Mouse (Mus musculus) fibroblast of lung, adult 2 months (primary cell): ENCODE measurements at regions not wholly inside any gene's neighbourhood (a gene's known extent, or its start where the extent isn't known, plus 50 kb on each side); places are given as distances from the start of the nearest gene placed in this dataset.

Experiments
- DNase-seq: peaks from one replicate; pipeline ENCODE4 v3.0.0-alpha.2; 2011; ENCODE audit warnings: low read depth

DNA sequence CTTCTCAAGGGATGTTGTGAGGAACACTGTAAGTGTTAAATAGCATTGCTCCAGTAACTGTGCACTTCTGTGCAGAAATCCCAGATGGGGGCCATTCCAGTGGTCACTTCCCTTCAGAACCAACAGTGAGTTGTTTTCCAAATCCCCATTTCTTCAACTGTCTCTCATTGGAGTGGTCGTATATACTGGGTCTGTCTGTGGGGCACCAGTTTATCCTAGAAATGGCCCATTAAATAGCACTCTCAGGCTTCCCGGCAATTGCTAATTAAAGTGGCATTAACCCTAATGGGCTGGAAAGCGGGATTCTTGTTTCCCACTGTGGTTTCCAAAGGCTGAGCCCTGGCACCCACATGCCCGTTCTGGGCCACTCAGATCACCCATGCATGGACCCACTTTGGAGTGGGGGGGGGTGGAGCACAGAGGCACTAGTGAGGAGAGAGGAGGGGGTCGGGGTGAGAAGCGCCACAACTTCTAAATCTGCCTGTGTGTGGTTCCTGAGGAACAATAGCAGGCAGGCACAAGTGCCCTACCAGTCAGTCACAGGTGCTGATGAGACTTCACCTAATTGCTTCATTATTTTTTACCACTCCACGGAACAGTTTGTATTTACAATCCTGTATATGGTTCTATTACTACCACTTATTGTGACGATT lies 78.1 kb downstream of the Fam204a start:
- DNase-seq: no peak

DNA sequence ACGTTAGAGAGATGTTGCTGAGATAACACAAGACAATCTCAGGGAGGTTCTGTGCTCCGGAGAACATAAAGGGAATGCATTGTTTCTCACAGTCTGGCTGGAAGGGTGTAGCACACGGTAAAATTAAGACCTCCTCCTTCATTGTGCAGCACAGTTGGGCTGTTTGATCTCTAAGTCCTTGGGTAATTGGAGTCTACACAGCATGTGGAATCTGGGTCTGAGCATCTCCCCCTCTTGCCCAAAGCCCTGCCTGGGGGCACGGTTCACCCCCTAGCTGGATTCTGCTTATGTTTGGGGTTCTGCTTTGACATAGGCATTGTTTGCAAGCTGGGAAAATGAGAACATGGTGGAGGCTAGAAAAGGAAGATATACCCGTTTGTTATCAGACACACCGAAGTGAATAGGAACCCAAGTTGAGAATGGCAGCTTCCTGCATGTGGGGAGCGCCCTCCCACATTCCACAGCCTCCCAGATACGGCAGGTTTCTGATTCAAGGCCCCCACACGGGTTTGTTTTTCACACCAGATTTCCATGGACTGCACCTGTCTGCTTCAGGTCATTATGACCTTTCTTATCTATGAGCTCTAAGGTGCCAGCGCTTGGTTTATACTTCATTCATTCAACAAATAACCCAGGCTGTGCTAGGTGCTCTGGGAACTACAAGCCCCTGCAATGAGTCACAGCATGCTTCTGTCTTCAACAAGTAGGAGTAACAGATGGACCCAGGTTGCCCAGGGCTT lies 79.9 kb downstream of the Fam204a start:
- DNase-seq: no peak

DNA sequence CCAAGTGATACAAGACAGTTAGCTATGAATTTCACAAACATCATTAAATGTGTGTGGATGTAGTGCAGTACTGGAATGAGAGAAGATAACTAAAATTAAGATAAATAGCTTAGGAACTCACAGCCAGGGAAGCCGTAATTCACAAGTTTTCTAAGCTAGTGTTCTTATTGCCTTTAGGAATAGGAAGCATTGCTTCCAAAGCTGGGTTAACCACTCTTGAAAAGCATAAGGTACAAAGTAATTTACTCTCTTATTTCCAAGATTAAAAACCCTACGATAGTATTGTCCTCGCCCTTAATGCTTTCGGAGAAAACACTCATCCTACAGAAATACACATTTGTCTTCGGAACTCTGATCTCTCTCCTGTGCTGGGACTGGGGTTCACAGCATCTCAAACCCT lies 81.3 kb downstream of the Fam204a start:
- DNase-seq: no peak

DNA sequence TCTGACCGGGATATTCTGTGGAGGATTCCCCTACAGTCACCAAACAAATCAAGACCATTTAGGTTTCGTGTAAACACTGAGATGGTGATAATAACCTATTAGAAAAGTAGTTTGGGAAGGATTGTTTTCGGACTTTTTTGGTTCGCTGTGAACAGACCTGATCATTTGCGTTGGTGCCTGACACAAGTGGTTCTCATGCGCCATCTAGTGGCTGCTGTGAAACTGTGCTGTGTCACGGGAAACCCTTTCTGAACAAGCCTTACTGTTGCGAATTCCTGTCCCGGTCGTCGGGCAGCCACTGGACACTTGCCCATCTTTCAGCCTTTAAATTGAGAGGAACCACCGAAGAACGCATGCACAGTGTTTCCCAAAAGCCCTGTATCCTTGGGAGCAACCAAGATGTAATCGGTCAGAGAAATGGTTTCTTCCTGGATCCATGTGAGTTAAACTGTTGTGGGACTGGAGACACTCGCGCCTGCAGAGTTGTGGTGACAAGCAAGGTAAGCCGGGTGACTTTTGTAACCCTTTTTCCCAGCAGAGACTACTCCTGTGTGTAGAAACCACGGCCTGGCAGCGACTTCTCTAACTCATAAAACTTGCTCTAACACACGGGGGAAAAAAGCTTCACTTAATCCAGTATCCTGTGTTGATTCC lies 82.0 kb downstream of the Fam204a start:
- peak; percentile 83 for DNase-seq

DNA sequence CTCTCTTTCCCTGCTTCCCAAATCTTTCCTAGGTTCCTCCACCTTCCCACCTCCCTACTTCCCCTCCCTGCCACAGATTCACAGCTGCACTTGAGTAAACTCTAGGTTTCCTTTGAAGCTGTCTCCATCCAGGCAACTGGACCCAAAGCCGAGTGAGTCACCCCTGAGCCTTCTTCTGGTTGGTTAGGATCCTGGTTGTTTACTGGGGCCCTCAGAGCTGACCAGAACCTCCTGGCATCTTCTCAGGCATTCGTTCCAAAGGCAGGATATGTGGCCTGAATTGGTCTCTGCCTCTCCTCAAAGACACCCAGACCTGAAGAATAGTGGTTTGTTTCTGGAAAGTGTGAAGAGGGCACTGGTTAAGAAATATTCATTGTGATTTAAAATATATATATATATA lies 87.6 kb downstream of the Fam204a start:
- DNase-seq: peak; percentile 87

DNA sequence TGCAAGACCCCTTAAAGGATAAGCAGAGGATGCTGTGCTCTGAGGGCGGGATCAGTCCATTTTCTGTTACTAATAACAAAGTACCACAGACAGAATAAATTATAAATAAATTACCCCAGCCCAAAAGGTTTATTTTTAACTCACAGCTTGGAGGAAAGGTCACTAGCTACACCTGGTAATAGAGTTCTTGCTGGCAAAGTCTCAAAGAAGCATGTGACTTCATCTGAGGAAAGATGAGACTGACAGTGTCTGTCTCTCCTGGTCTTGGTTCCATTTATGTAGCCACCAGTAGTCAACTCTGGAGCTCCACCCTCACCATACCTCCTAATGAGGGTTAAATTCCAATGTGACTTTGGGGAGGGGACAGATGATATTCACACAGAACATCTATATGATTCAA lies 90.0 kb downstream of the Fam204a start:
- DNase-seq: no peak

DNA sequence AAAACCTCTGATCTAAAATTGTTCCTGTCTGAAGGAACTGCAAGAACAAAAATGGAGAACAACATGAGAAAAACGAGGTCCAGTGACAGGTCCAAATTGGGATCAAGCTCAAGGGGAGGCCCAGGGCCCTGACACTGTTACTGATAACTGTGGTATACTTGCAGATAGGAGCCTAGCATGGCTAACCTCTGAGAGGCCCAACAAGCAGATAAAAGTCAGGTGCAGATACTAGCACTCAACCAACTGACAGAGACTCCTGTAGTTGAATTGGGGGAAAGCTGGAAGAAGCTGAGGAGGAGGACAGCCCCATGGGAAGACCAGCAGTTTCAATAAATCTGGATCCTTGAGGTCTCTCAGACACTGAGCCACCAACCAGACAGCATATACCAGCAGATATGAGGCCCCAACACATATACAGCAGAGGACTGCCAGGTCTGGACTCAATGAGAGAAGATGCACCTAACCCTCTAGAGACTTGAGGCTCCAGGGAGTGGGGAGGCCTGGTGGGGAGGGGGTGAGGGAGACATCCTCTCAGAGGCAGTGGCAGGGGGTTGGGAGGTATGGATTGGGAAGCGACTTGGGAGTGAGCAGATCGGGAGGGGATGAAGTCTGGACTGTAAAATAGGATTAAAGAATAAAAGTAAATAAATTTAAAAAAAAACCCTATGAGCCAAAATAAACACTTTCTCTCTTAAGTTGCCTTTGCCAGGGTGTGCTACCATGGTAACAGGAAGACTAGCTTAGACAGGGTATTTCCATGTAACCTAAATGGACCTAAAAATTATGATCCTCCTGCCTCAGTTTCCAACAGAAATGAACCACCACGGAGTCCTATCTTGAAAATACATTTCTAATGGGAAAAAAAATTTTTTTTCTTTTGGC lies 91.8 kb downstream of the Fam204a start:
- no peak for DNase-seq

DNA sequence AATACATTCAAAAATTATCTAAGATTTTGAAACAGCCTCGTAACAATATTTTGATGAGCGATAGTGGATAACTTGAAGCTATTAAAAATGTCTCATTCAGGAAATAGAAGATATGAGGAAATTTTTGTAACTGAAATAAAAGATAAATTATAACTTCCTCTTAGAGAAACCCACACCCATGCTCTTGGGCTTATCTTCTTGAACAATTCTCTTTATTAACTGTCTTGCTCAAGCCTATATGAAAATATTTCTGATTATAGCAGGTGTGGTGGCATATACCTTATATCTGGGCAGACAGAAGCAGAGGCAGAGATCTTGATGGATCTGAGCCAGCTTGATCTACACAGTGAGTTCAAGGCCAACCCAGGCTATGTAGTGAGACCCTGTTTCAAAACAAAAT lies 96.9 kb downstream of the Fam204a start:
- DNase-seq: no peak

DNA sequence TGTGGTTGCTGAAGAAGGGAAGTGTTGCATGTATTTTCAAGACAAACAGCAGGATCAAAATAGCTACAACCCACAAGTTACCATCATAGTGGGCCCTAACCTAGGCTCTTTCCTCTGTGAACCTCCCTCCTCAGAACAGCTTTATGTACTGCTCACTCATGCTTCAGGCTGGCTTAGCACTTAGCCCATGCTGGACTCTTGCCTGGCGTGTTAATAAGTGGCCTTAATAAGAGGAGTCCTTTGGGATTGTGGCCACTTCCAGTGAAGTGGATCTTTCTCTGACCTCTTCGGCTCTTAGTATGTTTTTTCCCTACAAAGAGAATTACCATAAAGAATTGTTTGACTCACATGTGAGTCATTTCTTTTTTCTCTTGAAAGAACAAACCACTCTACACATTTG lies 101.9 kb downstream of the Fam204a start:
- DNase-seq: no peak

DNA sequence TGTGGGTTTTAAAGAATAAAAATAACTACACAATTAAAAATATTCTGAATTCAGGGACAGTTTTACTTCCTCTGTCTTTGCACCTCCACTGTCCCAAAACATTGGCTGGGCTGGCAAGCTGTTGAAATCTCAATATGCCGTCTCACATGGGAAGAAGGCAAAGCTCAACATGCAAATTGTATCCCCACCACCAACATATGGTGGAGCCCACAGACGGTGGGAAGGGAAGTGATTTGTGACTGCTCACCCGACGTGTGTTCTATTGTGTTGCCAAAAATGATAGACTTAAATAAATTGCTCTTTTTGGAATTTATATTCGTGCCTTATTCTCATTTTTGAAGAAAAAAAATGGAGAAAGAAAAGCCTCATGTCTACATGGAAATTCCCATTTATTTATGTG lies 105.6 kb downstream of the Fam204a start:
- DNase-seq: no peak

DNA sequence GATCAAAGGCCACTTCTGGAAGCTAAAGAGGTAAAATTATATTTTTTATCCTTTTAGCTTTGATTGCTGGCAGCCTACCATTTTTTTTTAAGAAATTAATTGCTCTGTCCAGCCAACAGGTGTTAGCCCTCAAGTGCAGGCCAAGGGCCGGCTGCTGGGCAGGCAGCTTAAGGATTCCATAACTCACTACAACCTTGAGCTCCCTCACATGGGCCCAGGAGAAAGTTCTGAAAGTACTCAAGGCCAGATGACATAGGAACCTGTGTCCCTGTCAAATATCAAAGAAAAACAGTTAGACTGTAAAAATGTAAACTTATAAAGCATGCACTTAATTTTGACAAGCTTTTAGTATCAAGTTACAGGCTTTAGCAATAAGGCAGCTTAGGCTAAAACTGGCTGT lies 107.5 kb downstream of the Fam204a start:
- no peak for DNase-seq

DNA sequence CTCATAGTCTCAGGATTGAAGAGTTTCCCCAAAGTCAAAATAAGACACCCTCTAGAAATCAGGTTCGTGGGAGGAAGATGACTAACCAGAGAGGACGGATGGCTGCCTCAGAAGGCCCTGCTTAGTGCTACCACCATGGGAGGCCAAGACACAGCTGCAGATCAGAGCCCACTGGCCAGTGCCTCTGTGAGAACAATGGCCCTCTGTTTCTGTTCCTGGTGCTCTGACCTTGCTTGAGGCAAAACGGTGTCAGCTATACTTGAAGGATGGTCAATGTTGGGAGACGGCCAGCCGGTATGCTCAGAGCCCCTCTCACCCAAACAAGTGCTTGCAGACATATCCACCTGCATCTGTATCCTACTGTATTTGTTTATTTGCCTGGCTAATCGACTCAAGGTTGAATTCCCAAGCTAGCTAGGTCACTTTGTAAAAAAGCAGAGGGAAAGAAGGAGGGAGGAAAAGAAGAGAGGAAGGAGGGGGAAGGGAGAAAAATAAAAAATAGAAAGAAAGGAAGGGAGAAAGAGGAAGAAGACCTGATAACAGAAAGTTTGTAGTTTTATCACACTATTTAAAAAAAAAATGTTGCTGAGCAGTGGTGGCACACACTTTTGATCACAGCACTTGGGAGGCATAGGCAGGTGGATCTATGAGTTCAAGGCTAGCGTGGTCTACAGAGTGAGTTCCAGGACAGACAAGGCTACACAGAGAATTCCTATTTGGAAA lies 112.7 kb downstream of the Fam204a start:
- DNase-seq: peak; percentile 69

DNA sequence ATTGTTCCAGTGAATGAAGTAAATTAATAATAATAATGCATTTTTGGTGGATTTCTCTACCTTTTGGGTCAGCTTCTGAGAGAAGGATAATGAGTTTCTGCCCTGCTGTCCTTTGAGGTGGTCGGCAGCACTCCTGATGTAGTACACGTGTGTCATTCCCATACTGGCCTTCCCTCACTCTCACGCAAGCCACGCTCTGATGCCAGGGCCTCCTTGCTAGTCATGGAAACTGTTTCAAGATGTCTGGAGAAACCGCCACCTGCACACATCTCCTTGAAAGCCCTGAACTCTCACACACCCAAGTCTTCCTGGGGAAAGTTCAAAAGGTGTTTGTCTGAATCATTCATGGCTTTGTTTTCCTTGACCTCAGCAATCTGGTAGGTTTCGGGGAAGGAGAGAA lies 116.2 kb downstream of the Fam204a start:
- DNase-seq: no peak

DNA sequence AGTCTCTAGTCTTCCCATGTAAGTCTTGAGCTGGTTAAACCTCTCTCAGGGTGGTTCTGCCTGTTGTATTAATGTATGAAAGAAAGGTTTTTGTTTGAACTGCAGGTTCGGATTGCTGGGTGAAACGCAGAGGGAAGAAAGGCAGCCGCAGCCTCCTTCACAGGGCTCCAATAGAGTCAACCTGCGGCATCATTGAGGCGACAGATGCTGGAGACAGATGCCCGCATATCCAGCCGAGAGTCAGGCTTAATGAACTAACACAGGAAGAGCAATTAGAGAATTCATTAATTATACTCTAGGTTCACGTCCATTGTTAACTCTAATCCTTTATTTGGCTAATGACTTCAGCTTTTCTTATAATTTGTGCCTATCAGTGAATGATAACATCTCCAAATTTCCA lies 117.0 kb downstream of the Fam204a start:
- DNase-seq: no peak

DNA sequence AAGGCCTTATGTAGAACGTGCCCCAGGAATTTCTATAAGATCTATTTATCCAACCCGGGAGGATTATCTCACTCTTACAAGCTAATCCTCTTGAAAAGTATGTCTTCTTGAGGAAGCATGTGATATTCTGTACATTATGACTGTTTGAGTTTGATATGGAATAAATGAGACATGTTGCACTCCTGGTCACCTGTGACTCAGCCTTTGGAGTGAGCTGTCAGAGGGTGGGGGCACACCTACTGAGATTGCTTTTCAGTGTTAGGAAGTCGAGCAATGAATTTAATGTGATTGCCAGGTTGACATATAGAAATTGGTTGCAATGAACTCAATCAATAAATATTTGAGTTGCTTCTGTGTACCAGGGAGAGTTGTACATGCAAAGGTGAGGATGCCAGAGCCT lies 128.6 kb downstream of the Fam204a start:
- DNase-seq: no peak

DNA sequence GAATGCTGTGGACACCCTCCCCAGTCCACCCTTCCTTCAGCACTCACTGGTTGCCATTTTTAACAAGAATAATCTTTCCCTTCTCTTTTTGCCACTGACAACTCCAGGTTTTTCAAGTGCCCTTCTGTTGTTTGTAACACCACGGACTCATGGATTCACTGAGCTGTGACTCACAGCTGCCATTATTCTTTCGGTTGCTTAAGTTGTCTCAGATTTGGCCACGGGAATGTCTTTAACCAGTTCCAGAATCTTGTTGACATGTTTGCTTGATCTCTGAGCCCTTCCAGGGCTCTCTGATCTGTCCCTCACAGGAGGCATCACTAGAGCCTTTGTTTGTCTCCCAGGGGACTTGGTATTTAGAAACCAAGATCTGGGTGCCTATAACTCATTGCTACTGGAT lies 131.5 kb upstream of the Rab11fip2 start:
- peak; percentile 31 for DNase-seq

DNA sequence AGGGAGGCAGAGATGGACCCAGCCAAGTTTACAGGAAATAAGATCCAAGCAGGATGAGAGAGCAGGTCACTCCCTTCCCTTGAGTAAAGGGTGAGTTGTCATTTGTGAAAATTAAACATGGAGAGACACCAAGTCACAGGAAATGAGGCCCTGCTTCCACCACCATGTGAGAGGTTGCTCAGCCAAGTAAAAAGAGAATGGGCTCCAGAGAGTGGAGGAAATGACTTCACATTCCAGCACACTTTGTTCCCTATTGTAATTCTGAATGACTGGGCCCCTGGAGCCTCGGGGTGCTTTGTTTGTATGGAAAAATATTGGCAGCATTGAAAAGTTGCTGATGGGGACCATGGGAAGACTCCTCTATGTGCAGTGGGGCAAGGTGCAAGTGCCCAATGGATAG lies 129.9 kb upstream of the Rab11fip2 start:
- no peak for DNase-seq

DNA sequence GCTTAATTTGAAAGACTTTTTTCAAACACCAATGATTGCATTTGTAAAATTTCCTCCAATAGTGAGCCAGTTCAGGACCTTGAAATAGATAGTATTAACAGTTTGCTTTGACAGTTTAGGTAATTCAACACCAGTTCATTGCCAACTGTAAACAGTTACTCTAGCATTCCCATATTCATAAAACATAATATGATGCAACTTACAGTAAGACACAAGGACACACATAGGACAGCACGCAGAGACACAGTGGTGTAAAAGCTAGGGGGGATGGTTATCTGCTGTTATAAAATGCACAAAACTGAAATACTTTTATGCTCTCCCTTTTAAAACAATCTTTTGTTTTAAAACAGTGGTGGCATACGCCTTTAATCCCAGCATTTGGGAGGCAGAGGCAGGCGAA lies 122.7 kb upstream of the Rab11fip2 start:
- DNase-seq: no peak

DNA sequence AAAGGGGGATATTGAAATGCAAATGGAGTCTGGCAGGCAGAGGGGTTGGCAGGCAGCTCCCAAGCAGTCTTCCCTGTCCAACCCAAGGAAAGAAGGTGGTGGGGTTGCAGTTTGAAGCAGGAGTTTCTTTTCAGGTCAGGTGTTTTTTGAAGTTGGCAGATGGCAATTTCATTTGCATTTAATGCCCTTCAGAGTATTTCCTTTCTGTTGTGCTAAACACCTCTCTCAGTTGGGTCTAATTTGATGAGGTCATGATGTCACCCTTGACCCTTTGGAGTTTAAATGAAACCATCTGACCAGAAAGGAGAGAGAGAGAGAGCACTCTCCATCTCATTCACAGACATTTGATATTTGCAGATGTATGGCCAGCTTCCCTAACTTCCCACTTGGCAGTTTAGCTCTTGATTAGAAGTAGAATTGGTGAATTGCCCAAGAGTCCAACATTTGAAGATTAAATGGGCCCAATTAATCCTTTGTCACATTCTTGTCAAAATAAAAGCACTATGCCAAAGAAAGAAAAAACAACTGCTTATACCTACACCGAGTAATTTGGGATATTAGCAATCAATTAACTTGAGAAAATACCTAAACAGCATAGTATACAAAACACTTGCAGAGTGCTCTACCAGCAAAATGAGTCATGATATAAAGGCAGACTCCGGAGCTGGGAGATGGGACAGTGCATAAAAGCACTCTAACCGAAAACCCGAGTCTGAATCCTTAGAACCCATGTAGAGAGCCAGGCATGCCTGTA lies 111.8 kb upstream of the Rab11fip2 start:
- no peak for DNase-seq

DNA sequence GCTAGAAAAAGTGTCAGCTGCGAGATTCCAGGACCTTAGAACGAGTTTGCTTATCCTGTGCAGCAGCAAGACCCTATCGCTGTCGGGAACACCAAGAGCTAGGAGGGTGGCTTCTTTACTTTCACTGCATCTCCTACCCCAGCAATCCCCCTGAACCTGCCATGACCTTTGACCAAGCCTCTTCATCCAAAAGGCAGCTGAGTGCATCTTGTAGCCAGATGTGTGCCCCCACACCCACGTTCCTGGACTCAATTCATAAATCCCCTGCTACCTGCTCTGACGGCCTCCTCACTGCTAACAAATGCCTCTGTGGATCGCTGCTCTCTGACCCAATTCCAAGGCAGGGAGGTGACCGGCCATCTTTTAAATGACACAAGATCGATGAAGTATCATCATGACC lies 107.7 kb upstream of the Rab11fip2 start:
- DNase-seq: no peak

DNA sequence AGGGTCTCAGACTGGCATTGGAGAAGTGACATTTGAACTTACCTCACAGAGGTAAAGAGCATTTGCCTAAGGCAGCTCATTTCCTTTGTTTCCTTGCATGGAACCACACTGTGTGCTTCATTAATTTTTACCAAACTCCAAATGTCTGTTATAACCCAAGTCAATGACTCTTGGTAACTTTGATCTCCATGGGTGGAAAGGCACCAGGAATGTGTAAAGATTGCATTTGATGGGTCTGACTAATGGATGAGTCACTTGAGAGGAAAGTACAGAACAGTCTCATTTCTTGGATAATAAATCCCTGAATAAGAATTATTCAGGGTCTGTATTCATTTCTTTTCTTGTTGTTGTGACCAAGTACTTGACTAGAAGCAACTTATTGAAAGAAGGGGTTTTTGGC lies 97.3 kb upstream of the Rab11fip2 start:
- DNase-seq: peak; percentile 17
